Mouse (Mus musculus) stomach, postnatal 0 days (tissue): ENCODE measurements around the gene Ctnna3.

ENCODE experiments used
- CTCF ChIP-seq: IDR thresholded peaks from 2 replicates; pipeline ENCODE4 v1.5.1; 2016; ENCODE audit warnings: antibody characterized with exemption, low read depth, mild to moderate bottlenecking, moderate library complexity
- EP300 ChIP-seq: optimal IDR thresholded peaks from 2 replicates; pipeline ENCODE3; 2016; ENCODE audit warnings: antibody characterized with exemption

DNA sequence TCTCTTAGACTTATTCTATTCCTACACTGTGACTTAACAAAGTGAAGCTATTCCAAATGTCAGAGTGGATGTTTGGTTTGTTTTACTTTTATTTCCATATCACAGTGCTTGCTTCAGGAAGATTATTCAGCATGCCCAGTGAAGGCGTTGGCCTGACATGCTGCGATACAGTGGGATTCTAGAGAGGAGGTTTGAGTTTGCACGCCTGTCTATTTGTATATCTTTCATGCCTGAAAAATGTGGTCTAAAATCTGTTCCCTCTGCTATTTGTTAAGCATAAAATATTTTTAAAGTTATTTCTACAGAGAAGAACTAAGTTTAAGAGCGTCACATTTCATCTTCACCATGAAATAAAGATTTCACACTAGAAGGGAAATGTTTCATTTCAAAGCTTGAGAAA lies 813.5 kb downstream of the Ctnna3 start:
- TF ChIP-seq CTCF (no peak), EP300 (no peak)
